Mouse (Mus musculus) gastrocnemius, postnatal 14 days (tissue): Measurements from ENCODE around the gene Ints14. TPM values are rescaled to one million over a fixed set of nuclear protein-coding genes. Genes with fewer than 3 reads are reported as not detected.
"Not testable (repeated sequence)": the region's sequence is repeated elsewhere in the genome, so short reads cannot be mapped to it uniquely, and the experiment has no call there.

ENCODE experiments used
- DNase-seq: peaks from one replicate; pipeline ENCODE4 v3.0.0; 2021; ENCODE audit warnings: mixed read lengths
- intact Hi-C: fragments of 180-260 bp; cut with DNase I; formaldehyde crosslinking; loops from one replicate; pipeline ENCODE4 v1.15.1; 2025; ENCODE audit warnings: low total_unique reads
- total RNA-seq, 2 experiments: library from RNA; stranded (reverse); gene quantifications; 2 replicates each; pipeline ENCODE4 v1.2.3; 2021

Gene Ints14
- total RNA-seq, 2 experiments from 2014 or later = 21.7 to 23.4 TPM

DNA sequence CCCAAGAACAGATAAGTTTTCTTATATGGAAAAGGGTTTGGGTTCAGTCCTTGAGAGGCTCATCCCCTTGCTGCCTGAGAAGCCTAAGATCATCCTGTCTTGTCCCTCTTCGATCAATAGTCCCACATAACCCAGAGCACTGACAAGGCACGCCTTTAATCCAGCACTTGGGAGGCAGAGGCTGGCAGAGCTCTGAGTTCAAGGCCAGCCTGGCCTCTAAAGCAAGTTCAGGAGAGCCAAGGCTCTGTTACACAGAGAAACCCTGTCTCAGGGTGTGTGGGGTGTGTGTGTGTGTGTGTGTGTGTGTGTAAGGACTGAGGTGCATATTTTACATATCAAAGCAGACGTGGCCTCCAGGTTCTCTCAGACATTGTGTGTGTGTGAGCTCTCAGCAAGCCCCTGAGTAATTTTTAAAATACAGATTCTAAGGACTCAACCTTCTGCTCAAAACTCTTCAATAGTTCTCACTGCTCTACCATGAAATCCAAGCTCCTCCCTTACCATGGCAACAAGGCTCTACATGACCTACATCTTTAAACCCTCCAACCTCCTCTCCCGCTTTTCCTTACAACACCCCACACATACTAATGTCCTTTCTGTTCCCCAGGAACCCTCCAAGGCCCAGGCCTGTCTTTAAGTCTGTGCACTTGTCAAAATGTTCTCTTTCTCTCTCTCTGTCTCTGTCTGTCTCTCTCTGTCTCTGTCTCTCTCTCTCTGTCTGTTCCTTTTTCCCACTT, 55.7 kb downstream of the Ints14 start:
- intact Hi-C loops = no loop called here

GRCm38 (mm10) chr9:65016978-65017827, 56.5 kb downstream of the Ints14 start:
- no peak for DNase-seq
- intact Hi-C loops = no loop called here

More for the DNA sequence above, 55.7 kb downstream of the Ints14 start:
- DNase-seq = no peak

GRCm38 (mm10) chr9:65017896-65018295, 57.2 kb downstream of the Ints14 start:
- intact Hi-C loops = no loop called here
- no peak for DNase-seq

GRCm38 (mm10) chr9:65018588-65019121, 58.0 kb downstream of the Ints14 start:
- intact Hi-C loops = no loop called here
- DNase-seq = no peak

- DNase-seq = no peak
- intact Hi-C loops = no loop called here
These were observed 58.4 kb downstream of the Ints14 start for GRCm38 (mm10) chr9:65019146-65019545.

- DNase-seq = no peak
- intact Hi-C loops = no loop called here
These were observed 59.4 kb downstream of the Ints14 start for GRCm38 (mm10) chr9:65020128-65020527.

GRCm38 (mm10) chr9:65020991-65021886, 60.5 kb downstream of the Ints14 start, which contains the start of gene Hacd3:
Gene Hacd3 (minus strand): TSS chr9:65021693.
- DNase-seq = peak; percentile 90
- intact Hi-C loops = no loop called here

DNA sequence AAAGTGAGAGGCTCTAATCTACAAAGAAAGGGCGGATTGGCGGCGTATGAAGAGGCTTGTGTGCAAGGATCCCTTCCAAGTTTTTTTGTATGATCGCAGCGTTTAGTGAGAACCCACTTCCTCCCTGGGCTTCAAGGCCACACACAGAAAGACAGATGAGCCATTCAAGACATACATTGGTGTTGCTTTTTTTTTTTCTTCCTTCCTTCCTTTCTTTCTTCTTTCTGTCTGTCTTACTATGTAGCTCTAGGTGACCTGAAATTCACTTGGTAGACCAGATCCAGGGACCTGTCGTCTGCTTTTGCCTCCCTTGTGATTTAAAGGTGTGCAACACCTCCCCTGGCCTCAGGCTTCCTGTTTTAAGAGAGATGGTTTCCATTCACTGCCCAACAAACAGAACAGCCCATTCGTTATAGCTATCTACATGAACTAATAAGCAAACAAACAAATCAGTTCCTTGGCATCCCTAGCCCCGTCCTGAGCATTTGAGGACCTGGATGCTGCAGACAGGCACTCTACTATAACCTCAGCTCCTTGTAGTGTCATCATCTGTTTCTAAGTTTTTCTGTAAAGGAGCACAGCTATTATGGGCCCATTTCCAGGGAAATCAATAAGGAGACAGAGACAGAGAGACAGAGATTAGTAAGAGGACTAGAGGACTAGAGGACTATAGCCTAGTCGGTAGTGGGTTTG, 61.3 kb downstream of the Ints14 start:
- no peak for DNase-seq
- intact Hi-C loops = no loop called here

DNA sequence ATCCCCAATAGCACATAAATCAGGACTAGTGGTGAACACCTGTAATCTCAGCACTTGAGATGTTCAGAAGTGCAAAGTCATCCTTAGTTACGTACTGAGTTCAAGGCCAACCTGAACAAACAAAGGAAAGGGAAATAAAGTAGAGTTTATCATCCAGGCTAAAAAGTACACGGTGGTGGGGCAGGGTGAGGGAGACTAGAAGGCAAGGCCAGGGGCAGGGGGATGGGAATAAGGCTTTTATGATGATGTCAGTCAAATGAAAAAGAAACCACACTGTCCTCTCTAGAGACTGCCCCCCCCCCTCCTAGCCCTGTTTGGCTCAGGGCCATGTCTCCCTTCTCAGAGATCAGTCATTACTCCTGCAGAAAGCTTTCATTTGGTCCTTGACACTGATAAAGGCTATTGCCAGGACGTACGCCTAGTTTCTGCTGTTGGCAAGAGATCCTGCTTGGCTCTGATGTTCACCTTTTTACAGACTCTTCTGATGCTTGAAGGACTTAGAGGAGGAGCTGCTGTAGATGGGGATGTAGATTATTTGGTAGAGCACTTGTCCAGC, 62.0 kb downstream of the Ints14 start:
- intact Hi-C loops = no loop called here
- no peak for DNase-seq

DNA sequence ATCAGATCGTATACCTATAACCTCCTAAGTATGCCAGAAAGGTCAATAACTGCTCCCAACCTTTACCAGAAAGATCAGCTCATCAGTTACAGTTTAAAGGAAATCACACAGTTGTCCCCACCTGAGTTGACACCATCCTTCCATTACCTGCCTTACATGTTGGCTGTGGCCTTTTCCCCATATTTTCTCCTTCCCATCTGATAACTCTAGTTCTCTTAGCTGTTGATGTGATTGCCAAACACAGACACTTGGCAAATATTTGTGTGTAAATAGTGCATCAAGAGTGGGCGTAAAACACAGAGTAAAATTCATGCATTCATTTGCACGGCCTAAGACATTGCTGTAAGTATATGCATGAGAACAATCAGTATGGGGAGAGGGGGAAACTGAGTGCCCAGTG, 62.7 kb downstream of the Ints14 start:
- intact Hi-C loops = no loop called here
- DNase-seq = no peak

DNA sequence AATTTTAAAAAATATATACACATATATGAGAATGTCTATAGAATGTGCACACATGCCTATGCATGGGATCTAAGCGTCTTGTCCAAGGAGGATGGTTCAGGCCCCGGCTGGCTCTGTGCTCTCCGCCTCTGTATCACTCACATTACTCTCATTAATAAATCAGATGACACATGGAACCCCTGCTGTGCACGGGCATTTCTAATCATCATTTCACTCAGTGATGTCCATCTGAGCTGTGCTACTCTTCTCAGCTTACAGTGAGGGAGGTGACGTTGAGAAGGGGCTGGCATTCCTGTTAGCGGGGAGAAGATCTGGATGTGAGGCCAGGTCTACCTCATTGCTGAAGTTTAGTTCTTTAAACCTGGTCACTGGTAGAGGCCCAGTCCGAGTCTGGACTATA, 66.5 kb downstream of the Ints14 start:
- intact Hi-C loops = no loop called here
- DNase-seq = no peak

- intact Hi-C loops = no loop called here
- no peak for DNase-seq
These were observed 67.6 kb downstream of the Ints14 start for GRCm38 (mm10) chr9:65028313-65028712.

DNA sequence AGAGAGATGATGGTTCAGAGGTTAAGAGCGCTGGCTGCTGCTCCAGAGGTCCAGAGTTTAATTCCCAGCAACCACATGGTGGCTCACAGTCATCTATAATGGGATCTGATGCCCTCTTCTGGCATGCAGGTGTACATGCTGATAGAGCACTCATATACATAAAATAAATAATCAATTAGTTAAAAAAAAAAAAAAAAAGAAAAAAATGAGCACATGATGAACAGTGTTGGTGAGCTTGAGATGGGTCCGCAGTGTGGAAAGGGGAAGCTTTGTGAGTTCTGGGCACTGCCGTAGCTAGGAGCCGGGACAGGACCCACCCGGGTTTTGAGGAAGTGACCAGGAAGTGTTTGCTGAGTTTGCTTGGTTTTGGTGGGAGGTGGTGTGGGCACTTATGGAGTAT, 70.7 kb downstream of the Ints14 start:
- intact Hi-C loops, DNase-seq: not testable (repeated sequence)

- intact Hi-C loops = no loop called here
These were observed 71.2 kb downstream of the Ints14 start for GRCm38 (mm10) chr9:65031894-65032268.

GRCm38 (mm10) chr9:65032269-65033108, 71.8 kb downstream of the Ints14 start, which contains the start of gene Dpp8:
Gene Dpp8 (plus strand): TSS chr9:65032414.
- peak; percentile 94 for DNase-seq
- intact Hi-C loops = no loop called here

More at GRCm38 (mm10) chr9:65031894-65032268, 71.2 kb downstream of the Ints14 start:
- no peak for DNase-seq

DNA sequence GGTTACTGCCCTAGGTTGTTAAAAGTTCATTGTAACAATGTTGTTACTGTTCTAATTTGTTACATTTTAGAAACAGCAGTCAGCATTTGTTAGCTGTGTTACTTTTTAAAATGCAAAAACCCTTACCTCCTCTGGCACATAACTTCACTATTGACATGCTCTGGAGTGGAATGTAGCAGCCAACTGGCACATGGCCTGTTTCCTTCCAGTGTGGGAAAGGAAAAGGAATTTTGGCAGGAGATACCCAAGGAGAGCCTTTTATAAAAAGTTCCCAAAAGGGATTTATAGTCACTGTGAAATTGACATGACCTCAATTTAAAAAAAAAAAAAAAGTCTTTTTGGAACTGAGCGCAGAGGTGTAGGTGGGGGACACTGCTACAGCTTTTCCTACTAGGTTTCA, 75.8 kb downstream of the Ints14 start:
- intact Hi-C loops = no loop called here
- peak; percentile 65 for DNase-seq
